Mouse (Mus musculus) kidney, embryonic 15.5 days (tissue): ENCODE measurements at regions not wholly inside any gene's neighbourhood (a gene's known extent, or its start where the extent isn't known, plus 50 kb on each side); places are given as distances from the start of the nearest gene placed in this dataset.
A peak's percentile ranks its signal among the peaks of the same experiment; 100 is the strongest.

Experiments
- ATAC-seq: fragments of 200-750 bp; cut with Nextera tagmentation; replicated peaks from 2 replicates; pipeline ENCODE4 v1.8.0; 2017; ENCODE audit warnings: moderate TSS enrichment; ENCODE audit not compliant: low FRiP score
- H3K27ac ChIP-seq: fragments of 300-500 bp; sonication (generic); 2 replicates; pipeline ENCODE4 v1.5.1; 2015; ENCODE audit warnings: mild to moderate bottlenecking, inconsistent platforms
- H3K27me3 ChIP-seq: fragments of 300-500 bp; sonication (generic); 2 replicates; pipeline ENCODE4 v1.6.1; 2015; ENCODE audit warnings: inconsistent platforms
- H3K36me3 ChIP-seq: fragments of 300-500 bp; sonication (generic); 2 replicates; pipeline ENCODE4 v1.6.1; 2015; ENCODE audit warnings: inconsistent platforms
- H3K4me1 ChIP-seq: fragments of 300-500 bp; sonication (generic); 2 replicates; pipeline ENCODE4 v1.6.1; 2015; ENCODE audit warnings: inconsistent platforms
- H3K4me2 ChIP-seq: fragments of 300-500 bp; sonication (generic); 2 replicates; pipeline ENCODE4 v1.6.1; 2015; ENCODE audit warnings: moderate library complexity, mild to moderate bottlenecking, inconsistent platforms
- H3K4me3 ChIP-seq: fragments of 300-500 bp; sonication (generic); replicated peaks from 2 replicates; pipeline ENCODE4 v1.5.1; 2015; ENCODE audit warnings: mild to moderate bottlenecking, inconsistent platforms
- H3K9ac ChIP-seq: fragments of 300-500 bp; sonication (generic); 2 replicates; pipeline ENCODE4 v1.6.1; 2015; ENCODE audit warnings: mild to moderate bottlenecking, inconsistent platforms
- H3K9me3 ChIP-seq: fragments of 300-500 bp; sonication (generic); replicated peaks from 2 replicates; pipeline ENCODE4 v1.6.1; 2016; ENCODE audit warnings: inconsistent platforms
- WGBS: fragments of 180-500 bp; shearing (Covaris S2); methylation state at CpG from one replicate; pipeline ENCODE4 v1.1.7; 2015; ENCODE audit warnings: mixed read lengths; 5-methylcytosine and 5-hydroxymethylcytosine counted together

DNA sequence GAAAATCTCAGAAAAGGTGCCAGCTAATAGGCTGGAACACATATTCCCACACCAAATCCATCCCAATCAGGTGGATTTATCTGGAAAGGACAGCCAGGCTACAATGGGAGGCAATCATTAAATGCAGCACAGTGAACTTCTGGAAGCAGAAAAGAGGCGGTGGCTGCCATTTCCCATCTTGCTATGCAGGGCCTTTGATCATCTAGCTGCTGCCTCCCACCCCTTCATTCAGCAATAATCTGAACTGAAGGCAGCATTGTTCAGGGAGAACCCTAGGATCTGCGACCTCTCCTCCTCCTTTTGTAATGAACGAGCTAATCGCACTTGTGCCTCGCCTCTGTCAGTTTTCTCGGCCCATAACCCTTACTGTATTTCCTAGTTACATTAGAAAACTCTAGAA, 413.9 kb downstream of the Meis1 start:
- ATAC-seq, result no peak
- 50% methylated on average over 6 of the region's 6 CpGs for WGBS
- Histone ChIP-seq H3K9ac (no peak overlapping the region), H3K4me3 (no peak overlapping the region), H3K27ac (no peak overlapping the region), H3K27me3 (no peaks in the 10 kb centered on the region), H3K4me1 (no peaks in the 10 kb centered on the region), H3K36me3 (no peaks in the 10 kb centered on the region), H3K9me3 (no peaks in the 10 kb centered on the region), H3K4me2 (no peak overlapping the region)

DNA sequence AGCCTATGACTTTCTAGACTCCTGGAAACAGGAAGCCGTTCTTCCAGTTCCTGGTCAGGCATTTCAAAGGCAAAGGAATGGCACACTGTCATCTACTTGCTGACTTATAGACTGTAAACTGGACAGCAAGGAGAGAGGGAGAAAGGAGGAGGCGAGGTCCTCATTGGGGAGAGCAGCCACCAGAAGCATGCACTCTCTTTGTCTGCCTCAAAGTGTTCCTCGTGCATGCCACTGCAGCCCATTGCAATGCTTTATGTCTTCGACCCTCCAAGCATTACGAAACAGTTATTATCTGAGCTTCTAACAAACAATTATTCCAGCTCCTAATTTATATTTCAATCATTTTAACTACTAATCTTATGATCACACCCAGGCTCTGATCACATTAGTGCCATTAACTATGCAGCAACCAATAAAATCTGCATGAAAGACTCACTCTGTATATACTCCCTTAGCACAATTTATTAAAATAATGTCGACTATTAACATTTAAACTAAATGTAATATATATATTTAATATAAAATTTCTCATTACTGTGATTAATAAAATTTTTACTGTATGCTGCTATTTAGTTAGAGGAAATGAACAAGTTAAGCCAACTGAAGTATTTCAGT, 417.1 kb downstream of the Meis1 start:
- no peak for ATAC-seq
- no peak overlapping the region for H3K4me3 ChIP-seq

DNA sequence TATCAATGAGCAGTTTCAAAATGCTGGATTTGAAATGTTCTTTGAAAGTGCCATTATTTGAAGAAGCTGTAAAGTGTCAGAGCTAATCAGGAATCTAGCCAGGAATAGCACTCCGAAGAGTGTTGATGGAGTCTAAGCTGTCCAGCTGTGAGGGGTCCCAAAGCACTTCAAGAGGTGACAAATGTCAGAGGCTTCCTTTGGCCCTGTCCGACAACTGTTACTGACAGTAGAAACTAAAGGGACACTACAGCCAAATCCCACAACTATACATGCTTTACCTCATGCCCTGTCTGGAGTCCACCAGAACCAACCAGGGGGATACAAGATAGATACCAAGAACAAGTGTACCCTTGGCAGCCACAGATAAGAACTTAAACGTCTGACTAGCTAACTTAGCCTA, 420.4 kb downstream of the Meis1 start:
- H3K4me3 ChIP-seq, result no peak overlapping the region
- H3K4me1 ChIP-seq, result peaks cover 9% of the 10 kb centered on the region; the same call in 1 of the 2 replicates
- H3K27me3 ChIP-seq, result no peaks in the 10 kb centered on the region
- ATAC-seq, result no peak
- H3K9me3 ChIP-seq, result no peaks in the 10 kb centered on the region
- no peak overlapping the region for H3K9ac ChIP-seq
- H3K27ac ChIP-seq, result no peak overlapping the region
- no peaks in the 10 kb centered on the region for H3K36me3 ChIP-seq
- no peak overlapping the region for H3K4me2 ChIP-seq
- 65% methylated on average over 3 of the region's 3 CpGs for WGBS

More for the DNA sequence above, 417.1 kb downstream of the Meis1 start:
- no peaks in the 10 kb centered on the region for H3K27me3 ChIP-seq
- H3K9ac ChIP-seq, result no peak overlapping the region
- H3K4me2 ChIP-seq, result no peak overlapping the region
- 72% methylated on average over 6 of the region's 6 CpGs for WGBS
- H3K4me1 ChIP-seq, result peaks cover 5% of the 10 kb centered on the region; the same call in 1 of the 2 replicates
- no peaks in the 10 kb centered on the region for H3K36me3 ChIP-seq
- H3K27ac ChIP-seq, result no peak overlapping the region
- no peaks in the 10 kb centered on the region for H3K9me3 ChIP-seq

DNA sequence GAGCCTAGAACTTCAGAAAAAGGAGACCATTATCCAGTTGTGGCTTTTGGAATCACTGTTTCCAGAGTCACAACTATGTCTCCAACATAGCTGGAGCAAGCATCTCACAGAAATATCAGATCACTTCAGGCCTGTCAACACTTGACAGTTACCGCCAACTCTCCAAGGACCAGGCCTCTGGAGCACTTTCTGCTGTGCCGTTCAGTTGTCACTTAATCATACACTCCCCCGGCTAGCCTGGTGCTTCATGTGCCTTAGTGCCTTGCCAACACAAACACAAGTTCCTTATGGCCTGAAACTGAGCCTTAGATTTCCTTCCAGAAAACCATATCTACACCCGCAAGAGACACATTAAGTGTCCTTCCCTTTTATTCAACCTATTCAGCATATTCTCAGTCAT, 421.8 kb downstream of the Meis1 start:
- ATAC-seq, result peak; percentile 79
- WGBS, result 41% methylated on average over 4 of the region's 4 CpGs
- no peak overlapping the region for H3K4me2 ChIP-seq
- H3K27me3 ChIP-seq, result no peaks in the 10 kb centered on the region
- H3K27ac ChIP-seq, result peak overlapping the region; percentile 38; the same call in 1 of the 2 replicates
- no peaks in the 10 kb centered on the region for H3K9me3 ChIP-seq
- H3K9ac ChIP-seq, result no peak overlapping the region
- no peak overlapping the region for H3K4me3 ChIP-seq
- H3K4me1 ChIP-seq, result peaks cover 9% of the 10 kb centered on the region; the same call in 1 of the 2 replicates
- H3K36me3 ChIP-seq, result no peaks in the 10 kb centered on the region

DNA sequence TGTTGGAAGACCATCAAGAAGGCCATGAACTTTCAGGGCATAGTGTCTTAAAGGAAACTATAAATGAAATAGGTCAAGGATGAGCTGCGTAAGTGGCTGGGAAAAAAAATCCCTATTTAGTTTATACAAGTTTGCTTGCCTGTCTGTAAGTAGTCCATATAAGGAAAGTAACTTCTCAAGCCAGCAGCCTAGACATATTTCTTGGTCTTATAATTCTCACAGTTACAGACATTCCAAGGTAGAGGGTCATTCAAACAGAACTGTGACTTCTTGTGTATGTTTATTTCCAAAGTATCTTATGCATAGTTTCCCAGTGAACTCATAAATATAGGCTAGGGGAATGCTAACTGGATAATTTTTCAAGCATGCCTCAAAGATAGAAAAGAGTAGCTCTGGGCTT, 428.3 kb downstream of the Meis1 start:
- Histone ChIP-seq H3K27me3 (no peaks in the 10 kb centered on the region), H3K27ac (no peak overlapping the region), H3K4me1 (no peaks in the 10 kb centered on the region), H3K9me3 (no peaks in the 10 kb centered on the region), H3K4me3 (no peak overlapping the region), H3K9ac (no peak overlapping the region), H3K36me3 (no peaks in the 10 kb centered on the region), H3K4me2 (no peak overlapping the region)
- WGBS, result 59% methylated on average over 1 of the region's 1 CpGs
- ATAC-seq, result no peak

DNA sequence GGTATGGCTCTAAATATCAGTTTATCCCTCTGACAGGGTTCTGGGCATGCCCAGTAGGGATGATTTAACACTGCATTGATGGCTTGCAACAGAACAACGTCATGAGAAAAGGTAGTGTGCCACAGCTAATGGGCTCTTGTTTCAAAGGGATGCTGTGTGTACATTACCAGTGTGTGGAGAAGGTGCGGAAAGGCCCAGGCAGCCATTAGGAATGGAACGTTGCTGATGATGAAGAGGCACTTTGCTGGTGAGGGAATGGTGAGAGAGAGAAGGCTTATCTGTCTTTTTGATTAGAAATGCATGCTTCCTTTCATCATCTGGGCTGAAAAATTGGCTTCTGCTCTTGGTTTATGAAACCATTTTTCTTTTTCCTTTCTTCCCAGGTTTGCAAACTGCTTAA, 432.3 kb downstream of the Meis1 start:
- WGBS, result 57% methylated on average over 3 of the region's 3 CpGs
- no peak for ATAC-seq
- Histone ChIP-seq H3K9ac (no peak overlapping the region), H3K27ac (no peak overlapping the region), H3K9me3 (no peaks in the 10 kb centered on the region), H3K4me3 (no peak overlapping the region), H3K4me1 (0 out of 2 replicates have a peak, but pooled peaks cover 6% of the 10 kb centered on the region), H3K36me3 (no peaks in the 10 kb centered on the region), H3K27me3 (no peaks in the 10 kb centered on the region), H3K4me2 (no peak overlapping the region)

DNA sequence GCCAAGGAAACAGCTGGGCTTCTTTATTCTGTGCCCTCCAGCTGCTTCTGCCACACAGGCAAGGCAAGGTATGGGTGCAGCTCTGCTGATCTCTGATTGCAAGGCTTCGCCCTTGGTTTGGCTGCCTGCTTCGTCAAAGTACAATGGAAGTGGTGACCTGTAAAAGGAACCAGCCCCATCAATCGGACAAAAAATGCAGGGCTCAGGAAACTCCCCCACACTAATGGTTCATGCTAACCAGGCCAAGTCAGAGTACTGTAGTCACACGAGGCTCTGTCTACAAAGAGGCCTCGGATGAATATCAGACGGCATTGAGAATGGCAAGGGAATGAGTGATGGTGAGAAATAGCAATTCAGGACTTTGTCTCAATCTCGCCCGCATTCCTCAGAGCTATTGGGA, 433.8 kb downstream of the Meis1 start:
- H3K4me1 ChIP-seq, result 0 out of 2 replicates have a peak, but pooled peaks cover 9% of the 10 kb centered on the region
- H3K4me3 ChIP-seq, result no peak overlapping the region
- no peaks in the 10 kb centered on the region for H3K27me3 ChIP-seq
- H3K36me3 ChIP-seq, result no peaks in the 10 kb centered on the region
- no peak overlapping the region for H3K27ac ChIP-seq
- no peaks in the 10 kb centered on the region for H3K9me3 ChIP-seq
- H3K9ac ChIP-seq, result no peak overlapping the region
- ATAC-seq, result no peak
- WGBS, result 57% methylated on average over 8 of the region's 8 CpGs
- H3K4me2 ChIP-seq, result no peak overlapping the region

DNA sequence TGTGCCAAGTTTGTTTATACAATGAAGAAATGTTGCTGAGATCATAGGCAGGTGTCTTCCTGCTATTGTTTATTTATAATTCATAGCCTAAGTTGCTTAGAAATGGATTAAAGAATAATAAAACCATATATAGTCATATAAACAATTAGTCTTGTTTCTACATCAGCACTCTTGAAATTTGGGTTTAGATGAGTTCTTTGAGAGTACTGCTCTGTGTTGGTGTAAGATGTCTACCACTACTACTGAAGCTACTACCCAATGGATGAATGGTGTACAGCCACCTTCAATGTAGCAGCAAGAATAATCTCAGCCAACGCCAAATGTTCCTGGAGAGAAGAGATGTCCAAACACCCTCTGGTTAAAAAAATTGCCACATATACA, 436.0 kb downstream of the Meis1 start:
- Histone ChIP-seq H3K9me3 (no peaks in the 10 kb centered on the region), H3K36me3 (no peaks in the 10 kb centered on the region), H3K4me1 (0 out of 2 replicates have a peak, but pooled peaks cover 9% of the 10 kb centered on the region), H3K4me2 (no peak overlapping the region), H3K27me3 (no peaks in the 10 kb centered on the region), H3K9ac (no peak overlapping the region), H3K4me3 (no peak overlapping the region), H3K27ac (no peak overlapping the region)
- WGBS, result 84% methylated on average over 1 of the region's 1 CpGs
- no peak for ATAC-seq

DNA sequence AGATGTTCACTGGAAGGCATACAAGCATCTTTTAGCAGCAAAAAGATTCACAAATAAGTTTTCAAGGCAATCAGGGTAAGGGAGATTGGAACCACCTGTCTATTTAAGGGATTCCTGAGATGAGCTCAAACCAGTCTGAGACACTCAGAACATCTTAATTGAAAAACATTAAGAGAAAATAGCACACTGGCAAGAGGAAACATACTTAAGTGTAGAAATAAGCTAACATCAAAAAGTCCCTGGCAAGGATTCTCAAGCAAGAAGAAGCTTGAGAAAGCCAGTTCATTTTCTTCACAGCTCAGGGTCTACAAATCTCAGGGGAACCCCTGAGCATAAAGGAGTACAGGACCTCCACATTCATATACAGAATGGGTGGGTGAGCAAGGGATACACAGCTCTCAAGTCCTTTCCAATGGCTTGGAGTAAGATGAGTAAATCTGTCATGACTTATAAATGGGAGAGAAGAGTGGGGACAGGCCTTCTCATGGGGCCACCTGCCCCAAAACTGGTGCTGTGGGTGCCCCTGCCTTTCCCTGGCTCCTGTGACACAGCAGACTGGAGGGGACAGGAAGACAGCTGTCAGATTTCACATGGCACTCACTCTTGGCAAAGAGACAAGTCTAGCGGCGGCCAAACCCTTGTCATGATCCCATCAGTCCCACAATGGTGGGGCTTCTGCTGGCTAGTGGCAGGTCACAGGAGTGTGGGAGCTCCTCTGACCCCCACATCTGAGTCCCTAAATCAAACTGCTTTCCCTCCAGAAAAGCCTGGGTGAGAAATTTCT, 436.6 kb downstream of the Meis1 start:
- Histone ChIP-seq H3K27me3 (no peaks in the 10 kb centered on the region), H3K9ac (no peak overlapping the region), H3K4me1 (0 out of 2 replicates have a peak, but pooled peaks cover 9% of the 10 kb centered on the region), H3K36me3 (no peaks in the 10 kb centered on the region), H3K27ac (0 out of 2 replicates have a peak overlapping the region, but pooled peaks have one; percentile 22), H3K4me3 (no peak overlapping the region), H3K9me3 (no peaks in the 10 kb centered on the region), H3K4me2 (no peak overlapping the region)
- no peak for ATAC-seq
- WGBS, result 42% methylated on average over 2 of the region's 2 CpGs

DNA sequence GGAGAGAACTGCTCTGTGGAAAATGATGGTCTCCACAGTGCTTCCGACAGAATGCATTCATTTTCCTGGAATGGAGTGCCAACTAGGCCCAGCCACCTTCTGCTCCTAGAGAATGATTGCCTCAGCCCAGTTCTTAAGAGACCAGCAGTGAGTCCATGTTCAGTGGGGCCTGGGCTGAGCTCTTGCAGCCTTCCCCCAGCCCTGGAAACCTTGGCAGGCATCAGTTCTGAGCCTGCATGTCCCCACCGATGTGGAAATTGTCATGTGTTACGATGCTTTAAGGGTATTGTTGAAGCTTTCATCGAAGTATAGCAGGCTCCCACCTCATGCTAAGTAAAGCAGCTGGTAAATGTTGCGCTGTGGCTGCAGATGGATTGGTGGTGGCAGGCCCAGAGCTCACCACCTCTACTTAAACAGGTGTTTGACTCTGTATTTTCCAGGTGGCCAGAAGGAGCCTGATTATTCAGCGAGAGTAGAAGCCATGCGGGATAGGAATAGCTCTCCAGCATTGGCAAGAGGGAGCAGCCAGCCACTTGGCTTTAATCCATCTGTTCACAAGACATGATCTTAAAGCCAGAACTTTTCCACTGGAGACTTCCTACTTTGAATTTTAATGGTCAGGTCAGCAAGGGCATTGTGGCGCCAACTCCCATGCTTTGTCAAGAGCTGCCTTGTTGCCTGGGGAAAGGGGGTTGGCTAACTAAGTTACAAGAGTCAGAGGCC, 437.5 kb downstream of the Meis1 start:
- H3K4me2 ChIP-seq, result no peak overlapping the region
- H3K9me3 ChIP-seq, result no peaks in the 10 kb centered on the region
- H3K4me1 ChIP-seq, result 0 out of 2 replicates have a peak, but pooled peaks cover 9% of the 10 kb centered on the region
- no peak for ATAC-seq
- H3K27ac ChIP-seq, result no peak overlapping the region
- WGBS, result 78% methylated on average over 8 of the region's 8 CpGs
- H3K36me3 ChIP-seq, result no peaks in the 10 kb centered on the region
- H3K4me3 ChIP-seq, result no peak overlapping the region
- no peak overlapping the region for H3K9ac ChIP-seq
- no peaks in the 10 kb centered on the region for H3K27me3 ChIP-seq

DNA sequence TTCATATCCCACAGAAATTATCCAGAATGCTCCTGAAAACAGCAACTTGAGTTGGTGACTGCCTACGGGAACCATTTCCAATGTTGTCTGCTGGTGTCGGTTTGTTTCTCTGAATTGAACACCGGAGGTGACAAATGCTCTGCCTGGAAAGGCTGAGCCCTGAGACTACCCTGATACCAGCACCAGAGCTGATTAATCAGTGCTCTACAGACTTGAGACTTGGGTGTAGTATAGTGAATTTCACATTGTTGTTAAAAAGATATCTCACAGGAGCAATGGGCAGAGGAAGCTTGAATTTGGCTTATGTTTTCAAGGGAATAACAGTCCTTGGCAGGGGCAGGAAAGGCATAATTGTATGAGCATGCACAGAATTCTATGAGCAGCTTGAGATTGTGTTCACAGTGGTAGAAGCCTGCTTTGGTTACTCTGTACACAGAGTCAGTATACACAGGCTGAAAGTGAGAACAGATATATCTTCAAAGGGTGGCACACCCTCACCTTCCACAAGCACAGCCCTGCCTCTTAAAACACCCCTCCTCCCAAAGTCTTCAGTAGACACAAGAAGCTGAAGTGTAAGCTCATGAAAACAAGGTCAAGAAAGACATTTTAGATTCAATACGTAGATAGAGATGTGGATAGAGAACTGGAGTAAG, 447.1 kb downstream of the Meis1 start:
- Histone ChIP-seq H3K4me3 (no peak overlapping the region), H3K36me3 (no peaks in the 10 kb centered on the region), H3K4me1 (no peaks in the 10 kb centered on the region), H3K9me3 (no peaks in the 10 kb centered on the region), H3K27me3 (no peaks in the 10 kb centered on the region), H3K27ac (no peak overlapping the region), H3K9ac (no peak overlapping the region), H3K4me2 (no peak overlapping the region)
- 79% methylated on average over 4 of the region's 4 CpGs for WGBS
- no peak for ATAC-seq

DNA sequence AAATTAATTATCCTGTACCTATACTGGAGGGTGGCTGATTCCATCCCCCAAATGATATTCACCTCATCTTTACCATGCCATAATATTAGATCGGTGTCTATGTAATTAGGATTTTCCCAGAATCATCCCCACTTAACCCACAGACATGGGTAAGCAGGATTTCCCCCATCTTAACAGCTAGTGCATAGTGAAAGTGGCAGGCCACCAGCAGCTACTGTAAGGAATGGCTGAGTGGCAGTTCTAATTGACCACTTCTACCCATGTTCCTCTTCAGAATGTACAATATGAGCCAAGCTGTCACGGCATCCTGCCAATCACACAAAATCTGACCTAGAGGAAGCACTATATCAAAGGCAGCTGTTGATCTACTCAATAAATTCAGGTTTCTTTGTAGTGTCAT, 455.8 kb downstream of the Meis1 start:
- no peak for ATAC-seq
- H3K27ac ChIP-seq, result no peak overlapping the region
- H3K36me3 ChIP-seq, result no peaks in the 10 kb centered on the region
- H3K27me3 ChIP-seq, result no peaks in the 10 kb centered on the region
- no peak overlapping the region for H3K9ac ChIP-seq
- H3K4me3 ChIP-seq, result no peak overlapping the region
- H3K4me1 ChIP-seq, result peaks cover 7% of the 10 kb centered on the region; the same call in 1 of the 2 replicates
- no peaks in the 10 kb centered on the region for H3K9me3 ChIP-seq
- H3K4me2 ChIP-seq, result no peak overlapping the region
- 93% methylated on average over 2 of the region's 2 CpGs for WGBS
